Mouse (Mus musculus): ENCODE measurements around the gene Tdg.
"Not testable (repeated sequence)": the region's sequence is repeated elsewhere in the genome, so short reads cannot be mapped to it uniquely, and the experiment has no call there.

Gene Tdg

GRCm38 (mm10) chr10:82629586-82630255 lies at the start of gene Tdg:
Gene Tdg (plus strand): TSS chr10:82629828.
- DNase-seq (ENCODE audit: low spot score in 2 of 2), result peak; percentile 94

- not testable (repeated sequence) for DNase-seq (ENCODE audit: low spot score in 2 of 2)
Measured at GRCm38 (mm10) chr10:82589673-82590072, 40.0 kb upstream of the Tdg start.

GRCm38 (mm10) chr10:82594421-82594820 lies 35.2 kb upstream of the Tdg start:
- not testable (repeated sequence) for DNase-seq (ENCODE audit: low spot score in 2 of 2)

- DNase-seq (ENCODE audit: low spot score in 2 of 2), result no peak
Measured at GRCm38 (mm10) chr10:82622235-82622634, 7.4 kb upstream of the Tdg start.

GRCm38 (mm10) chr10:82622671-82623552 lies 6.7 kb upstream of the Tdg start, which contains the start of gene 1190007I07Rik:
Gene 1190007I07Rik (minus strand): TSS chr10:82623228.
- DNase-seq (ENCODE audit: low spot score in 2 of 2), result peak; percentile 77 to 83

- DNase-seq (ENCODE audit: low spot score in 2 of 2), result not testable (repeated sequence)
Measured at GRCm38 (mm10) chr10:82623553-82623932, 6.1 kb upstream of the Tdg start.

- peak; percentile 21 to 49 for DNase-seq (ENCODE audit: low spot score in 2 of 2)
Measured at GRCm38 (mm10) chr10:82629111-82629585, 480 bp upstream of the Tdg start.

GRCm38 (mm10) chr10:82630497-82630896 lies 869 bp downstream of the Tdg start:
- DNase-seq (ENCODE audit: low spot score in 2 of 2), result no peak

GRCm38 (mm10) chr10:82631133-82631532 lies 1.5 kb downstream of the Tdg start:
- no peak for DNase-seq (ENCODE audit: low spot score in 2 of 2)

- no peak for DNase-seq (ENCODE audit: low spot score in 2 of 2)
Measured at GRCm38 (mm10) chr10:82632496-82633280, 3.1 kb downstream of the Tdg start.

GRCm38 (mm10) chr10:82634348-82634747 lies 4.7 kb downstream of the Tdg start:
- DNase-seq (ENCODE audit: low spot score in 2 of 2), result no peak

- DNase-seq (ENCODE audit: low spot score in 2 of 2), result no peak
Measured at GRCm38 (mm10) chr10:82636321-82636720, 6.7 kb downstream of the Tdg start.

- DNase-seq (ENCODE audit: low spot score in 2 of 2), result no peak
Measured at GRCm38 (mm10) chr10:82639032-82639698, 9.5 kb downstream of the Tdg start.

- DNase-seq (ENCODE audit: low spot score in 2 of 2), result no peak
Measured at GRCm38 (mm10) chr10:82641481-82641880, 11.9 kb downstream of the Tdg start.

- no peak for DNase-seq (ENCODE audit: low spot score in 2 of 2)
Measured at GRCm38 (mm10) chr10:82646083-82646482, 16.5 kb downstream of the Tdg start.

- DNase-seq (ENCODE audit: low spot score in 2 of 2), result no peak
Measured at GRCm38 (mm10) chr10:82647205-82647811, 17.7 kb downstream of the Tdg start.

GRCm38 (mm10) chr10:82651221-82651620 lies 21.6 kb downstream of the Tdg start:
- DNase-seq (ENCODE audit: low spot score in 2 of 2), result no peak

GRCm38 (mm10) chr10:82652625-82653024 lies 23.0 kb downstream of the Tdg start:
- no peak for DNase-seq (ENCODE audit: low spot score in 2 of 2)

GRCm38 (mm10) chr10:82654581-82654980 lies 25.0 kb downstream of the Tdg start:
- no peak for DNase-seq (ENCODE audit: low spot score in 2 of 2)

GRCm38 (mm10) chr10:82661820-82662219 lies 32.2 kb downstream of the Tdg start:
- no peak for DNase-seq (ENCODE audit: low spot score in 2 of 2)

Measured in spleen, postnatal 36 days (tissue).